Mouse (Mus musculus): Measurements from ENCODE around the gene Chn2. TPM values are rescaled to one million over a fixed set of nuclear protein-coding genes. Genes with fewer than 3 reads are reported as not detected.
A peak's percentile ranks its signal among the peaks of the same experiment; 100 is the strongest.

The Chn2 gene
- polyA plus RNA-seq, 1 experiment from 2014 or later: 16.8 TPM

DNA sequence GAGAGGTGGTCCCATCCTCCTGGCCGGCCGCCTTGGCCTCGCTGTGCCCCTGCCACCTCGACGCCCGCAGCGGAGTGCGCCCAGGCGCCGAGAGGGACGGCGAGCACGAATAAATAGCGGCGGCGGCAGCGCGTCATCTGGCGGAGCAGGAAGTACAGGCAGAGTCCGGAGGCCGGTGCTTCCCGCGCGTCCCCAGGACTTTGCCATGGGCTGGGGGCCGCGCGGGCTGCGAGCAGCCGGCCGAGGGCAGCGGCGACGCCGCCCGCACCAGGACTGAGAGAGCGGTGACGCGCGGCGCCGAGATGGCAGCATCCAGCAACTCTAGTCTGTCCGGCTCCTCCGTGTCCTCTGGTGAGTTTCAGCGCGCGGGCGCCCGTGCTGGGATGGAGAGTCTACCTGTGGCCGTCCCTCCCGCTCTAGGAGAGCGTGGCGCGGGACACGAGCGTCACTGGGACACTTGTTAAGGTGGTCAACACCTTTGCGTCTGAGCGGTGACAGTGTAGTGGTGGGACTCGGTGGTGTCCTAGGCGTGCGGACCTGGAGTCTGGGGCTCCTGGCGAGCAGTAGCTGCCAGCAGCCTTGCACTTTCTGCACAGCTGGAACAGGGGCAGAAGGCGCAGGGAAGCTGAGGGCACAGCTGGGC lies 572 bp downstream of the Chn2 start:
- Histone ChIP-seq H3K4me1 (replicated peaks; ENCODE audit: insufficient read depth, low read length) (no peaks in the 10 kb centered on the region; the same call in 1 of the 2 replicates), H3K4me2 (ENCODE audit: low read length) (peak overlapping the region; percentile 97), H3K9me3 (replicated peaks; ENCODE audit: low read length) (no peaks in the 10 kb centered on the region), H3K27ac (peak overlapping the region; percentile 86), H3K4me3 (replicated peaks; ENCODE audit: low read depth, low read length) (peak overlapping the region; percentile 68), H3K27me3 (ENCODE audit: insufficient read depth, low read length) (no peaks in the 10 kb centered on the region; the same call in 1 of the 2 replicates), H3K36me3 (ENCODE audit: insufficient read depth, low read length) (no peaks in the 10 kb centered on the region), H3K9ac (ENCODE audit: low read depth, low read length) (peak overlapping the region; percentile 72)
- TF ChIP-seq CTCF (IDR thresholded peaks at IDR 0.05; ENCODE audit: low read depth): no peak
- peak; percentile 75 for ATAC-seq (replicated peaks; ENCODE audit: low FRiP score, low read depth)
- WGBS: under 1% methylated on average over 62 of the region's 62 CpGs
- peak; percentile 77 for DNase-seq (ENCODE audit: low spot score)

DNA sequence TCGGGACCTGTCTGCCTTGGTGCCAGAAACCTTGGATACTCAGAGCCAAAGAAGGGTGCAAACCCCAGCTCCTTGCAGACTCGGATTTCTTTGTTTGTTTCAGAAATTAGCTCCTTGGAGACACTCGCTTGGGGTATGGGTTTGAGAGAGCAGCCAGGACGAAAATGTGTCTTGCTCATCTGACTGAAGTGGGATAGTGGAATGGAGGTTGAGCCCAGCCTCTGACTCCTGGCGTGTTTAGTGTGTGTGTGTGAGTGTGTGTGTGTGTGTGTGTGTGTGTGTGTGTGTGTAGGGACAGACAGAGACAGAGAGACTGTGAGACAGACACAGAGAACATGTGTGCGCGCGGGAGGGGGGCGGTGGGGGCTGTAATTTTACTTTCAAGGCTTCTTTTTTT lies 1.1 kb downstream of the Chn2 start:
- no peak for TF ChIP-seq CTCF (IDR thresholded peaks at IDR 0.05; ENCODE audit: low read depth)
- Histone ChIP-seq H3K4me1 (replicated peaks; ENCODE audit: insufficient read depth, low read length) (no peaks in the 10 kb centered on the region; the same call in 1 of the 2 replicates), H3K36me3 (ENCODE audit: insufficient read depth, low read length) (no peaks in the 10 kb centered on the region), H3K27me3 (ENCODE audit: insufficient read depth, low read length) (no peaks in the 10 kb centered on the region; the same call in 1 of the 2 replicates), H3K9me3 (replicated peaks; ENCODE audit: low read length) (no peaks in the 10 kb centered on the region), H3K4me3 (replicated peaks; ENCODE audit: low read depth, low read length) (peak overlapping the region; percentile 68), H3K27ac (peak overlapping the region; percentile 13; the same call in 1 of the 2 replicates), H3K9ac (ENCODE audit: low read depth, low read length) (peak overlapping the region; percentile 72), H3K4me2 (ENCODE audit: low read length) (peak overlapping the region; percentile 97)
- ATAC-seq (replicated peaks; ENCODE audit: low FRiP score, low read depth) (no peak), DNase-seq (ENCODE audit: low spot score) (no peak)
- WGBS: 13% methylated on average over 9 of the region's 9 CpGs

DNA sequence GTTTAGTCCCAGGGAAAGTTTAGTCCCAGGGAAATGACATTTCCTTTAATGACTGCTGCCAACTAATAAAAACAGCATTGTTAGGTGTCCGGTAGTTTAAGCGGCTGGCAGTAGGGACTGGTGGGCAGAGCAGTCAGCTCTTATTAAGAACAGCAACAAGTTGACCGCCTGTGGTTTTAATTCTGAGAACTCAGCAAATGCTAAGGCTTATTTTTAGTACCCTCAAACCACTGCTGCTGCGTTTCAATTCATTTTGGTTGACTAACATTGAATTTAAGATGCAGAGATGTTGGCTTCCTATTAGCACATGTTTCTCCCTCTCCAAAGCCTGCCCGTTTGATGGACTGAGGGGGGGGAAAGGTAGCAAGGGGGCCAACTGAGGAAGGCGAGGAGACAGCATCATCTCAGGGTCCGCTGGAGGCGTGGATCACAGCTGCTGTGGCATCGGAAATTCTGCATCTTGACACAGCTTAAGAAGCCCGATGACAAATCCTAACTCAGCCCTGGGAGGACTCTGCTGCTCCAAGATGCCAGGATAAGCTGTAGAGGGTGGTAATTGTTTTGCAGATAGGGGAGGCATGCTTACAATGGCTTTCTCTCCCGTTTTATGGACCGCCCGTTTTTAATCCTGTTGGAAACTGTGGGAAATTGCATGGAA lies 2.2 kb downstream of the Chn2 start:
- no peak for TF ChIP-seq CTCF (IDR thresholded peaks at IDR 0.05; ENCODE audit: low read depth)
- Histone ChIP-seq H3K4me1 (replicated peaks; ENCODE audit: insufficient read depth, low read length) (no peaks in the 10 kb centered on the region; the same call in 1 of the 2 replicates), H3K4me3 (replicated peaks; ENCODE audit: low read depth, low read length) (no peak overlapping the region; the same call in 1 of the 2 replicates), H3K4me2 (ENCODE audit: low read length) (peak overlapping the region; percentile 97), H3K9me3 (replicated peaks; ENCODE audit: low read length) (no peaks in the 10 kb centered on the region), H3K27me3 (ENCODE audit: insufficient read depth, low read length) (no peaks in the 10 kb centered on the region; the same call in 1 of the 2 replicates), H3K27ac (no peak overlapping the region), H3K9ac (ENCODE audit: low read depth, low read length) (no peak overlapping the region), H3K36me3 (ENCODE audit: insufficient read depth, low read length) (no peaks in the 10 kb centered on the region)
- 30% methylated on average over 13 of the region's 13 CpGs for whole genome bisulfite sequencing
- DNase-seq (ENCODE audit: low spot score) (no peak), ATAC-seq (replicated peaks; ENCODE audit: low FRiP score, low read depth) (no peak)

DNA sequence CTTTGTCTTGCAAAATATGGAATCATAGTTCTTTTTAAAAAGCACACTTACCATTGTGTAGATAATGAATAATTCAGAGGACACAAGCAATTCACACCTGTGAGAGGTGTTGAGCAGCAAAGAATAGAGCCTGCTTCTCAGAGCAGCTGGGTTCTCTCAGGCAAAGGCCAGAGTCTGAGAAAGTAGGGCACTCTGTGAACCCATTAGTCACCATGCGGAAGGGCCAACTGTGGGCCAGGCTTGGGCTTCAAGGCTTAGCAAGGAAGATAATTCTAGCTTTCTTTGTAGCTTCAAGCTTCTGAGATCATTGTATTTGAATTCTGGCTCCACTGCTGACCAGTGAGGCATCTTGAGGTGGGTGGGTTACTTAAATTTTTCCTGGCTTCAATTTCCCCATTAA lies 2.8 kb downstream of the Chn2 start:
- H3K4me3 ChIP-seq (replicated peaks; ENCODE audit: low read depth, low read length): no peak overlapping the region
- WGBS: 84% methylated on average over 1 of the region's 1 CpGs
- no peak for TF ChIP-seq CTCF (IDR thresholded peaks at IDR 0.05; ENCODE audit: low read depth)
- no peaks in the 10 kb centered on the region for H3K36me3 ChIP-seq (ENCODE audit: insufficient read depth, low read length)
- no peaks in the 10 kb centered on the region for H3K9me3 ChIP-seq (replicated peaks; ENCODE audit: low read length)
- H3K27ac ChIP-seq: no peak overlapping the region
- DNase-seq (ENCODE audit: low spot score) (no peak), ATAC-seq (replicated peaks; ENCODE audit: low FRiP score, low read depth) (no peak)
- no peaks in the 10 kb centered on the region; the same call in 1 of the 2 replicates for H3K4me1 ChIP-seq (replicated peaks; ENCODE audit: insufficient read depth, low read length)
- H3K9ac ChIP-seq (ENCODE audit: low read depth, low read length): no peak overlapping the region
- no peaks in the 10 kb centered on the region; the same call in 1 of the 2 replicates for H3K27me3 ChIP-seq (ENCODE audit: insufficient read depth, low read length)
- H3K4me2 ChIP-seq (ENCODE audit: low read length): no peak overlapping the region

DNA sequence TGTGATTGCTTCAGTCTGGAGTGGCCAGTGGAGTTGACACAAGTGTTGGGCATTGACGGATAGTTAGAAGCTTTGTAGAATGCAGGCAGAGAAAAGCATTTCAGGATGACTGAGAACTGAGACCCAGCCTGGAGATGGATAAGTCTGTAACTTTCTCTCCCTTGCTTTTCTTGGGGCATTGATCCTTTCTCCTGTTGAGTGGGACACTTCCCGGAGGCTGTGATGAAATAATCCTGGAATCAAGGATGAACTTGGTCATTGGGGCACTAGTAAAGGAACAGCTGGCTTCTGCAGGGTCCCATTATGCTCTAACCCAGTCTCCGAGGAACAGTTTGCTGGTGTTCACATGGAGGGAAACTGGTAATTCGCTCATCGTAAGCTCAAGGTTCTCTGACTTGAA lies 4.2 kb downstream of the Chn2 start:
- H3K36me3 ChIP-seq (ENCODE audit: insufficient read depth, low read length): no peaks in the 10 kb centered on the region
- no peak overlapping the region for H3K9ac ChIP-seq (ENCODE audit: low read depth, low read length)
- no peak overlapping the region for H3K4me3 ChIP-seq (replicated peaks; ENCODE audit: low read depth, low read length)
- WGBS: 78% methylated on average over 5 of the region's 5 CpGs
- H3K4me1 ChIP-seq (replicated peaks; ENCODE audit: insufficient read depth, low read length): no peaks in the 10 kb centered on the region; the same call in 1 of the 2 replicates
- H3K27me3 ChIP-seq (ENCODE audit: insufficient read depth, low read length): no peaks in the 10 kb centered on the region; the same call in 1 of the 2 replicates
- H3K4me2 ChIP-seq (ENCODE audit: low read length): no peak overlapping the region
- no peak for ATAC-seq (replicated peaks; ENCODE audit: low FRiP score, low read depth)
- H3K27ac ChIP-seq: no peak overlapping the region
- no peak for DNase-seq (ENCODE audit: low spot score)
- TF ChIP-seq CTCF (IDR thresholded peaks at IDR 0.05; ENCODE audit: low read depth): no peak
- H3K9me3 ChIP-seq (replicated peaks; ENCODE audit: low read length): no peaks in the 10 kb centered on the region

DNA sequence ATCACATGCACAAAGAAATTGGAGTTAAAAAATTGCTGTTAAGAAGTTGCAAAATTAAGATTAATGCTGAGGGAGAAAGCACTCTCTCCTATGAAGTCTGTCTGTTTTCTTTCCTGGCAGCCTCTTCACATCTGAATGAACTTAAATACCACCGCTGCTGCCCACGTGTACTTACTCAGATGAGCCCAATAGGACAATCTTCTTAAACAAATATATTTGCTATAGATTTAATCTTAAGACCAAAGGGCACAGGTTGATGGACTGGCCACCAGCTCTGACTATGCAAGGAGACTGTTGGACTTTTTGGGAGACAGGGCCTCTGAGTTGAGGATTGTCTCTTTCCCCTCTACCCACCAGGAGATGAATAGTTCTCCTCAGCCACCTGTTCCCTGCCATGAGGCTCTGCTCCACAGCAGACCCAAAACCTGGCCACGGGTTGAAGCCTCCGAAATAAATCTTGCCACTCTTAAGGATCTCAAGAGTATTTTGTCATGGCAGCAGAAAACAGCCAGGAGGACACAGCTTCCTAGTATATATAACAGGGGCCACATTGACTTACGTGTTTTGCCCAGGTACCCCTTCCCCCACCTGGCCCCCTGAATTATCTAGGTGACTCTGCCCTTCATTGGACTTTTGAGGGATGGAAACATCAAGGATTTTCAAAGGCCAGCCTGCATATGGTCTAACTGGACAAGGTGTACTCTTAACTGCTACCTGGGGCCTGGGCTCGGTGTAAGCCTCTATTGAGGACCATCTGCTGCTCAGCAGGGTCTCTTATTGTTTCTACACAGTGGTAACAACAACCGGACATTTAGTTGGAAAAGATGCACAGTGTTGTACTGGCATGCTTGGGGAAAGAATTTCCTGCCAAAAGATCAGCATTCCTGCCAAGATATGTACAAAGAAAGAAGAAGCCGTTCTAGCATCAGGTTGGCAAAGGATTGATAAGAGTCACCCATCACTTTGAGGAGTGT lies 6.7 kb downstream of the Chn2 start:
- ATAC-seq (replicated peaks; ENCODE audit: low FRiP score, low read depth): no peak

More for the DNA sequence above, 6.7 kb downstream of the Chn2 start:
- no peak overlapping the region for H3K9ac ChIP-seq (ENCODE audit: low read depth, low read length)
- no peaks in the 10 kb centered on the region for H3K9me3 ChIP-seq (replicated peaks; ENCODE audit: low read length)
- H3K27me3 ChIP-seq (ENCODE audit: insufficient read depth, low read length): no peaks in the 10 kb centered on the region; the same call in 1 of the 2 replicates
- no peak overlapping the region for H3K4me2 ChIP-seq (ENCODE audit: low read length)
- H3K4me3 ChIP-seq (replicated peaks; ENCODE audit: low read depth, low read length): no peak overlapping the region
- 0 out of 2 replicates have a peak, but pooled peaks cover under 1% of the 10 kb centered on the region for H3K4me1 ChIP-seq (replicated peaks; ENCODE audit: insufficient read depth, low read length)
- DNase-seq (ENCODE audit: low spot score): no peak
- H3K36me3 ChIP-seq (ENCODE audit: insufficient read depth, low read length): no peaks in the 10 kb centered on the region
- no peak overlapping the region for H3K27ac ChIP-seq
- TF ChIP-seq CTCF (IDR thresholded peaks at IDR 0.05; ENCODE audit: low read depth): no peak
- WGBS: 77% methylated on average over 8 of the region's 8 CpGs

All from kidney, postnatal 0 days (tissue).